Mouse (Mus musculus) hindbrain, embryonic 15.5 days (tissue): ENCODE measurements around the gene Kif26a. TPM values are rescaled to one million over a fixed set of nuclear protein-coding genes. Genes with fewer than 3 reads are reported as not detected.

ENCODE experiments used
- ATAC-seq: fragments of 200-750 bp; cut with Nextera tagmentation; 2 replicates; pipeline ENCODE4 v1.8.0; 2017; ENCODE audit warnings: low read depth, moderate number of reproducible peaks, moderate TSS enrichment; ENCODE audit not compliant: low FRiP score
- H3K27ac ChIP-seq: fragments of 300-500 bp; sonication (generic); replicated peaks from 2 replicates; pipeline ENCODE4 v1.5.1; 2015; ENCODE audit warnings: mild to moderate bottlenecking, inconsistent platforms
- H3K27me3 ChIP-seq: fragments of 300-500 bp; sonication (generic); 2 replicates; pipeline ENCODE4 v1.6.1; 2015; ENCODE audit warnings: control low read depth, inconsistent platforms
- H3K36me3 ChIP-seq: fragments of 300-500 bp; sonication (generic); 2 replicates; pipeline ENCODE4 v1.6.1; 2015; ENCODE audit warnings: control low read depth, inconsistent platforms
- H3K4me1 ChIP-seq: fragments of 300-500 bp; sonication (generic); replicated peaks from 2 replicates; pipeline ENCODE4 v1.6.1; 2015; ENCODE audit warnings: control low read depth, inconsistent platforms
- H3K4me2 ChIP-seq: fragments of 300-500 bp; sonication (generic); 2 replicates; pipeline ENCODE4 v1.6.1; 2015; ENCODE audit warnings: moderate library complexity, mild to moderate bottlenecking, inconsistent platforms
- H3K4me3 ChIP-seq: fragments of 300-500 bp; sonication (generic); 2 replicates; pipeline ENCODE4 v1.5.1; 2015; ENCODE audit warnings: mild to moderate bottlenecking, inconsistent platforms
- H3K9ac ChIP-seq: fragments of 300-500 bp; sonication (generic); 2 replicates; pipeline ENCODE4 v1.6.1; 2015; ENCODE audit warnings: inconsistent platforms
- H3K9me3 ChIP-seq: fragments of 300-500 bp; sonication (generic); 2 replicates; pipeline ENCODE4 v1.6.1; 2016; ENCODE audit warnings: control low read depth, inconsistent platforms
- WGBS: fragments of 180-500 bp; shearing (Covaris S2); methylation state at CpG from one replicate; pipeline ENCODE4 v1.1.7; 2015; 5-methylcytosine and 5-hydroxymethylcytosine counted together
- microRNA counts: library from miRNA; unstranded; fragments of <30 nt; microRNA quantifications from one replicate; lab custom pipeline; 2016
- microRNA-seq: library from miRNA; unstranded; fragments of <30 nt; microRNA quantifications from one replicate; pipeline ENCODE4, GENCODE M21; 2016
- polyA plus RNA-seq: library from polyadenylated mRNA; unstranded; fragments of >200 nt; fragmentation: Nextera tagmentation; extraction: Ambion mirVana; gene quantifications from 2 replicates; pipeline ENCODE4 v1.2.1, GENCODE M21; 2015

Gene Kif26a
- polyA plus RNA-seq, 1 experiment from 2014 or later: 4.3 TPM

- Histone ChIP-seq H3K27me3 (no peaks in the 10 kb centered on the region), H3K4me1 (peaks cover 15% of the 10 kb centered on the region; the same call in 1 of the 2 replicates), H3K27ac (no peak overlapping the region), H3K36me3 (no peaks in the 10 kb centered on the region), H3K4me3 (no peak overlapping the region), H3K9me3 (no peaks in the 10 kb centered on the region), H3K9ac (no peak overlapping the region), H3K4me2 (no peak overlapping the region)
- ATAC-seq: no peak
- WGBS: 88% methylated on average over 2 of the region's 2 CpGs
These were observed 84.2 kb downstream of the Kif26a start for GRCm38 (mm10) chr12:112230196-112230595.

MicroRNAs within 50 kb of the gene (microRNA counts, 519-probe panel; counts per million panel counts)
- microRNA mmu-miR-203 (lab: Ali Mortazavi, UCI): 2,679 counts per million, percentile 49 among the panel's probes with 10 or more counts

Small RNA genes lying within 50 kb of the gene (microRNA-seq; reads per million reads assigned to microRNA genes)
- gene Mir203: 569 reads per million, percentile 72 among the genes with 10 or more reads in this experiment
- gene Mir3073a: not detected
- not detected for gene Mir3073b

Other genes with a start within 250 kb of the Kif26a start
- 34.4 and 37.9 TPM in 2 replicates for gene Ppp1r13b, start 238.1 kb upstream of the Kif26a start, polyA plus RNA-seq
- gene Atp5mpl, start 179.2 kb upstream of the Kif26a start, polyA plus RNA-seq: 787 and 906 TPM in 2 replicates
- gene Tdrd9, start 174.6 kb upstream of the Kif26a start, polyA plus RNA-seq: 0.30 and 0.49 TPM in 2 replicates
- 0.22 TPM in 1 of 2 replicates, not detected in the other for gene Rd3l, start 164.9 kb upstream of the Kif26a start, polyA plus RNA-seq
- gene Aspg, start 39.5 kb upstream of the Kif26a start, polyA plus RNA-seq: 0.86 and 1.0 TPM in 2 replicates